Mouse (Mus musculus) bone marrow, adult 2 months (tissue): ENCODE results near the gene Bloc1s2.

ENCODE experiments used
- CTCF ChIP-seq: fragments of 200-500 bp; IDR thresholded peaks from 2 replicates; pipeline ENCODE4 v1.5.1; 2011; ENCODE audit warnings: low read length, control low read depth; ENCODE audit not compliant: control insufficient read depth, insufficient read depth
- POLR2A ChIP-seq: fragments of 200-500 bp; IDR thresholded peaks from 2 replicates; pipeline ENCODE4 v1.6.1; 2011; ENCODE audit warnings: low read depth, mild to moderate bottlenecking, control low read depth, low read length, borderline replicate concordance; ENCODE audit not compliant: control insufficient read depth

- TF ChIP-seq CTCF (no peak), POLR2A (peak; percentile 78; the same call in 1 of the 2 replicates)
Measured at GRCm38 (mm10) chr19:44145702-44146567, at the start of gene Bloc1s2.
